Mouse (Mus musculus) forebrain, embryonic 14.5 days (tissue): ENCODE results near the gene Cdc42se2. TPM values are rescaled to one million over a fixed set of nuclear protein-coding genes. Genes with fewer than 3 reads are reported as not detected.
A peak's percentile ranks its signal among the peaks of the same experiment; 100 is the strongest.

ENCODE experiments used
- ATAC-seq: fragments of 200-750 bp; cut with Nextera tagmentation; 2 replicates; pipeline ENCODE4 v1.8.0; 2017; ENCODE audit warnings: mild to moderate bottlenecking, moderate library complexity
- DNase-seq: peaks from one replicate; pipeline ENCODE4 v3.0.0-alpha.2; 2015; ENCODE audit warnings: low spot score
- H3K27ac ChIP-seq: fragments of 300-500 bp; sonication (generic); 2 replicates; pipeline ENCODE4 v1.5.1; 2014; ENCODE audit warnings: low read depth, mild to moderate bottlenecking, control low read depth, low read length, moderate library complexity
- H3K27me3 ChIP-seq: fragments of 300-500 bp; sonication (generic); replicated peaks from 2 replicates; pipeline ENCODE4 v1.6.1; 2014; ENCODE audit warnings: low read length, control low read depth, mixed read lengths; ENCODE audit not compliant: control insufficient read depth, insufficient read depth
- H3K36me3 ChIP-seq: fragments of 300-500 bp; sonication (generic); 2 replicates; pipeline ENCODE4 v1.6.1; 2014; ENCODE audit warnings: low read length, control low read depth; ENCODE audit not compliant: control insufficient read depth, insufficient read depth
- H3K4me1 ChIP-seq: fragments of 300-500 bp; sonication (generic); 2 replicates; pipeline ENCODE4 v1.6.1; 2014; ENCODE audit warnings: antibody characterized with exemption, low read length, control low read depth; ENCODE audit not compliant: control insufficient read depth, insufficient read depth
- H3K4me2 ChIP-seq: fragments of 300-500 bp; sonication (generic); 2 replicates; pipeline ENCODE4 v1.6.1; 2014; ENCODE audit warnings: mild to moderate bottlenecking, control low read depth, low read length
- H3K4me3 ChIP-seq: fragments of 300-500 bp; sonication (generic); 2 replicates; pipeline ENCODE4 v1.5.1; 2014; ENCODE audit warnings: low read depth, low read length, control low read depth
- H3K9ac ChIP-seq: fragments of 300-500 bp; sonication (generic); 2 replicates; pipeline ENCODE4 v1.6.1; 2014; ENCODE audit warnings: mild to moderate bottlenecking, low read length, control low read depth, moderate library complexity
- H3K9me3 ChIP-seq: fragments of 300-500 bp; sonication (generic); replicated peaks from 2 replicates; pipeline ENCODE4 v1.6.1; 2016; ENCODE audit warnings: low read length, control low read depth, mixed read lengths; ENCODE audit not compliant: control insufficient read depth
- WGBS: fragments of 180-500 bp; shearing (Covaris S2); extraction: QIAGEN DNeasy Blood & Tissue Kit; methylation state at CpG from one replicate; pipeline ENCODE4 v1.1.7; 2014; 5-methylcytosine and 5-hydroxymethylcytosine counted together
- polyA plus RNA-seq: library from polyadenylated mRNA; unstranded; fragments of >200 nt; fragmentation: Nextera tagmentation; extraction: Ambion mirVana; gene quantifications from 2 replicates; pipeline ENCODE4 v1.2.1, GENCODE M21; 2014

The Cdc42se2 gene
- polyA plus RNA-seq, 1 experiment from 2014 or later, result 226 TPM

GRCm38 (mm10) chr11:54731367-54731766, 56.1 kb downstream of the Cdc42se2 start:
- Histone ChIP-seq H3K27me3 (no peaks in the 10 kb centered on the region), H3K4me3 (no peak overlapping the region), H3K9me3 (no peaks in the 10 kb centered on the region), H3K4me1 (no peaks in the 10 kb centered on the region), H3K36me3 (peaks cover 46% of the 10 kb centered on the region), H3K9ac (no peak overlapping the region), H3K4me2 (no peak overlapping the region), H3K27ac (no peak overlapping the region)
- 70% methylated on average over 7 of the region's 7 CpGs for WGBS
- ATAC-seq (no peak), DNase-seq (no peak)

GRCm38 (mm10) chr11:54730931-54731330, 56.5 kb downstream of the Cdc42se2 start:
- no peak overlapping the region for H3K4me3 ChIP-seq
- DNase-seq (no peak), ATAC-seq (no peak)
- no peaks in the 10 kb centered on the region for H3K27me3 ChIP-seq
- H3K9ac ChIP-seq, result no peak overlapping the region
- no peak overlapping the region for H3K4me2 ChIP-seq
- no peaks in the 10 kb centered on the region for H3K4me1 ChIP-seq
- H3K9me3 ChIP-seq, result no peaks in the 10 kb centered on the region
- H3K36me3 ChIP-seq, result peaks cover 43% of the 10 kb centered on the region
- no peak overlapping the region for H3K27ac ChIP-seq
- WGBS, result 87% methylated on average over 5 of the region's 5 CpGs

GRCm38 (mm10) chr11:54729311-54729710, 58.2 kb downstream of the Cdc42se2 start:
- no peaks in the 10 kb centered on the region for H3K27me3 ChIP-seq
- no peak overlapping the region for H3K4me3 ChIP-seq
- no peak overlapping the region for H3K4me2 ChIP-seq
- no peaks in the 10 kb centered on the region for H3K9me3 ChIP-seq
- no peaks in the 10 kb centered on the region for H3K4me1 ChIP-seq
- ATAC-seq (no peak), DNase-seq (no peak)
- H3K27ac ChIP-seq, result no peak overlapping the region
- H3K36me3 ChIP-seq, result peaks cover 33% of the 10 kb centered on the region
- 93% methylated on average over 3 of the region's 3 CpGs for WGBS
- no peak overlapping the region for H3K9ac ChIP-seq

GRCm38 (mm10) chr11:54728371-54728770, 59.1 kb downstream of the Cdc42se2 start:
- 88% methylated on average over 2 of the region's 2 CpGs for WGBS
- Histone ChIP-seq H3K4me2 (no peak overlapping the region), H3K27ac (no peak overlapping the region), H3K27me3 (no peaks in the 10 kb centered on the region), H3K9me3 (no peaks in the 10 kb centered on the region), H3K9ac (no peak overlapping the region), H3K4me1 (no peaks in the 10 kb centered on the region), H3K36me3 (peaks cover 31% of the 10 kb centered on the region), H3K4me3 (no peak overlapping the region)
- no peak for ATAC-seq
- DNase-seq, result no peak

GRCm38 (mm10) chr11:54727327-54727901, 60.1 kb downstream of the Cdc42se2 start:
- H3K36me3 ChIP-seq, result peaks cover 38% of the 10 kb centered on the region
- H3K9me3 ChIP-seq, result no peaks in the 10 kb centered on the region
- DNase-seq (no peak), ATAC-seq (no peak)
- H3K4me3 ChIP-seq, result no peak overlapping the region
- H3K27me3 ChIP-seq, result no peaks in the 10 kb centered on the region
- no peak overlapping the region for H3K4me2 ChIP-seq
- H3K27ac ChIP-seq, result no peak overlapping the region
- 84% methylated on average over 5 of the region's 5 CpGs for WGBS
- H3K9ac ChIP-seq, result no peak overlapping the region
- no peaks in the 10 kb centered on the region for H3K4me1 ChIP-seq

GRCm38 (mm10) chr11:54726571-54727062, 60.9 kb downstream of the Cdc42se2 start:
- ATAC-seq (no peak), DNase-seq (no peak)
- no peak overlapping the region for H3K27ac ChIP-seq
- H3K27me3 ChIP-seq, result no peaks in the 10 kb centered on the region
- H3K9me3 ChIP-seq, result no peaks in the 10 kb centered on the region
- H3K36me3 ChIP-seq, result peaks cover 41% of the 10 kb centered on the region
- no peak overlapping the region for H3K4me3 ChIP-seq
- H3K9ac ChIP-seq, result no peak overlapping the region
- WGBS, result 95% methylated on average over 3 of the region's 3 CpGs
- no peaks in the 10 kb centered on the region for H3K4me1 ChIP-seq
- H3K4me2 ChIP-seq, result no peak overlapping the region

GRCm38 (mm10) chr11:54724353-54725034, 63.0 kb downstream of the Cdc42se2 start:
- Histone ChIP-seq H3K4me2 (no peak overlapping the region), H3K9me3 (no peaks in the 10 kb centered on the region), H3K27me3 (no peaks in the 10 kb centered on the region), H3K36me3 (peaks cover 53% of the 10 kb centered on the region), H3K4me3 (no peak overlapping the region), H3K4me1 (no peaks in the 10 kb centered on the region), H3K27ac (no peak overlapping the region), H3K9ac (no peak overlapping the region; the same call in 1 of the 2 replicates)
- 70% methylated on average over 4 of the region's 4 CpGs for WGBS
- ATAC-seq (peak; percentile 57), DNase-seq (peak; percentile 64)

- Histone ChIP-seq H3K9ac (no peak overlapping the region), H3K27me3 (no peaks in the 10 kb centered on the region), H3K4me3 (no peak overlapping the region), H3K36me3 (peaks cover 62% of the 10 kb centered on the region), H3K9me3 (no peaks in the 10 kb centered on the region), H3K27ac (no peak overlapping the region), H3K4me1 (no peaks in the 10 kb centered on the region), H3K4me2 (no peak overlapping the region)
- no peak for DNase-seq
- no peak for ATAC-seq
- WGBS, result 95% methylated on average over 6 of the region's 6 CpGs
Observed at GRCm38 (mm10) chr11:54722057-54722456, 65.4 kb downstream of the Cdc42se2 start.

GRCm38 (mm10) chr11:54718601-54719000, 68.9 kb downstream of the Cdc42se2 start:
- peaks cover 78% of the 10 kb centered on the region for H3K36me3 ChIP-seq
- ATAC-seq, result no peak
- 92% methylated on average over 3 of the region's 3 CpGs for WGBS

More at GRCm38 (mm10) chr11:54718601-54719000, 68.9 kb downstream of the Cdc42se2 start:
- Histone ChIP-seq H3K4me2 (no peak overlapping the region), H3K4me3 (no peak overlapping the region), H3K9ac (no peak overlapping the region), H3K27ac (no peak overlapping the region), H3K27me3 (no peaks in the 10 kb centered on the region), H3K9me3 (no peaks in the 10 kb centered on the region), H3K4me1 (no peaks in the 10 kb centered on the region)
- DNase-seq, result no peak
